Mouse (Mus musculus): ENCODE measurements around the gene Atp2c2. TPM values are rescaled to one million over a fixed set of nuclear protein-coding genes. Genes with fewer than 3 reads are reported as not detected.

Gene Atp2c2
- polyA plus RNA-seq, 1 experiment from 2014 or later, result 6.8 TPM

- Histone ChIP-seq H3K9ac (ENCODE audit: low read depth, low read length) (no peak overlapping the region), H3K4me1 (ENCODE audit: control insufficient read depth, insufficient read depth, low read length) (peaks cover 26% of the 10 kb centered on the region), H3K4me2 (ENCODE audit: low read depth, low read length) (no peak overlapping the region), H3K9me3 (ENCODE audit: control insufficient read depth, low read length) (no peaks in the 10 kb centered on the region), H3K27ac (ENCODE audit: low read length) (no peak overlapping the region), H3K36me3 (ENCODE audit: control insufficient read depth, insufficient read depth, low read length) (no peaks in the 10 kb centered on the region), H3K27me3 (replicated peaks; ENCODE audit: control insufficient read depth, insufficient read depth, low read length) (no peaks in the 10 kb centered on the region), H3K4me3 (ENCODE audit: low read length) (no peak overlapping the region)
- WGBS, result 86% methylated on average over 5 of the region's 5 CpGs
- ATAC-seq, result no peak
These were observed 13.6 kb downstream of the Atp2c2 start for GRCm38 (mm10) chr8:119713421-119713820.

- peak overlapping the region; percentile 83 for H3K27ac ChIP-seq (ENCODE audit: low read length)
- peak overlapping the region; percentile 20 for H3K4me2 ChIP-seq (ENCODE audit: low read depth, low read length)
- H3K36me3 ChIP-seq (ENCODE audit: control insufficient read depth, insufficient read depth, low read length), result no peaks in the 10 kb centered on the region
- H3K4me1 ChIP-seq (ENCODE audit: control insufficient read depth, insufficient read depth, low read length), result peaks cover 19% of the 10 kb centered on the region
- H3K9ac ChIP-seq (ENCODE audit: low read depth, low read length), result peak overlapping the region; percentile 11; the same call in 1 of the 2 replicates
- H3K9me3 ChIP-seq (ENCODE audit: control insufficient read depth, low read length), result no peaks in the 10 kb centered on the region
- H3K4me3 ChIP-seq (ENCODE audit: low read length), result no peak overlapping the region
- 37% methylated on average over 12 of the region's 12 CpGs for WGBS
- H3K27me3 ChIP-seq (replicated peaks; ENCODE audit: control insufficient read depth, insufficient read depth, low read length), result no peaks in the 10 kb centered on the region
- peak; percentile 90 for ATAC-seq
These were observed 15.4 kb downstream of the Atp2c2 start for GRCm38 (mm10) chr8:119715221-119715620.

GRCm38 (mm10) chr8:119716730-119717299 is 17.0 kb downstream of the Atp2c2 start:
- Histone ChIP-seq H3K36me3 (ENCODE audit: control insufficient read depth, insufficient read depth, low read length) (no peaks in the 10 kb centered on the region), H3K9me3 (ENCODE audit: control insufficient read depth, low read length) (no peaks in the 10 kb centered on the region), H3K9ac (ENCODE audit: low read depth, low read length) (no peak overlapping the region), H3K4me1 (ENCODE audit: control insufficient read depth, insufficient read depth, low read length) (peaks cover 19% of the 10 kb centered on the region), H3K27me3 (replicated peaks; ENCODE audit: control insufficient read depth, insufficient read depth, low read length) (no peaks in the 10 kb centered on the region), H3K4me3 (ENCODE audit: low read length) (no peak overlapping the region), H3K4me2 (ENCODE audit: low read depth, low read length) (no peak overlapping the region), H3K27ac (ENCODE audit: low read length) (peak overlapping the region; percentile 51; the same call in 1 of the 2 replicates)
- ATAC-seq, result peak; percentile 39

- Histone ChIP-seq H3K4me3 (ENCODE audit: low read length) (no peak overlapping the region), H3K36me3 (ENCODE audit: control insufficient read depth, insufficient read depth, low read length) (no peaks in the 10 kb centered on the region), H3K27ac (ENCODE audit: low read length) (no peak overlapping the region), H3K4me2 (ENCODE audit: low read depth, low read length) (no peak overlapping the region), H3K9me3 (ENCODE audit: control insufficient read depth, low read length) (no peaks in the 10 kb centered on the region), H3K4me1 (ENCODE audit: control insufficient read depth, insufficient read depth, low read length) (peaks cover 19% of the 10 kb centered on the region), H3K9ac (ENCODE audit: low read depth, low read length) (no peak overlapping the region), H3K27me3 (replicated peaks; ENCODE audit: control insufficient read depth, insufficient read depth, low read length) (no peaks in the 10 kb centered on the region)
- ATAC-seq, result no peak
- 63% methylated on average over 9 of the region's 9 CpGs for WGBS
These were observed 18.0 kb downstream of the Atp2c2 start for GRCm38 (mm10) chr8:119717765-119718164.

GRCm38 (mm10) chr8:119719011-119719501 is 19.2 kb downstream of the Atp2c2 start:
- no peak overlapping the region for H3K4me3 ChIP-seq (ENCODE audit: low read length)
- H3K4me1 ChIP-seq (ENCODE audit: control insufficient read depth, insufficient read depth, low read length), result peaks cover 19% of the 10 kb centered on the region
- no peak overlapping the region for H3K27ac ChIP-seq (ENCODE audit: low read length)
- no peaks in the 10 kb centered on the region for H3K36me3 ChIP-seq (ENCODE audit: control insufficient read depth, insufficient read depth, low read length)
- no peaks in the 10 kb centered on the region for H3K9me3 ChIP-seq (ENCODE audit: control insufficient read depth, low read length)
- H3K27me3 ChIP-seq (replicated peaks; ENCODE audit: control insufficient read depth, insufficient read depth, low read length), result no peaks in the 10 kb centered on the region
- H3K4me2 ChIP-seq (ENCODE audit: low read depth, low read length), result no peak overlapping the region
- 67% methylated on average over 12 of the region's 12 CpGs for WGBS
- no peak for ATAC-seq
- no peak overlapping the region for H3K9ac ChIP-seq (ENCODE audit: low read depth, low read length)

- H3K9me3 ChIP-seq (ENCODE audit: control insufficient read depth, low read length), result no peaks in the 10 kb centered on the region
- WGBS, result 69% methylated on average over 6 of the region's 6 CpGs
- no peak overlapping the region for H3K27ac ChIP-seq (ENCODE audit: low read length)
- no peaks in the 10 kb centered on the region for H3K36me3 ChIP-seq (ENCODE audit: control insufficient read depth, insufficient read depth, low read length)
- H3K27me3 ChIP-seq (replicated peaks; ENCODE audit: control insufficient read depth, insufficient read depth, low read length), result no peaks in the 10 kb centered on the region
- H3K4me3 ChIP-seq (ENCODE audit: low read length), result no peak overlapping the region
- H3K4me2 ChIP-seq (ENCODE audit: low read depth, low read length), result no peak overlapping the region
- no peak for ATAC-seq
- no peaks in the 10 kb centered on the region for H3K4me1 ChIP-seq (ENCODE audit: control insufficient read depth, insufficient read depth, low read length)
- H3K9ac ChIP-seq (ENCODE audit: low read depth, low read length), result no peak overlapping the region
These were observed 22.5 kb downstream of the Atp2c2 start for GRCm38 (mm10) chr8:119722348-119722747.

GRCm38 (mm10) chr8:119723676-119724075 is 23.9 kb downstream of the Atp2c2 start:
- Histone ChIP-seq H3K27me3 (replicated peaks; ENCODE audit: control insufficient read depth, insufficient read depth, low read length) (no peaks in the 10 kb centered on the region), H3K36me3 (ENCODE audit: control insufficient read depth, insufficient read depth, low read length) (no peaks in the 10 kb centered on the region), H3K9ac (ENCODE audit: low read depth, low read length) (no peak overlapping the region), H3K4me1 (ENCODE audit: control insufficient read depth, insufficient read depth, low read length) (no peaks in the 10 kb centered on the region), H3K27ac (ENCODE audit: low read length) (no peak overlapping the region), H3K9me3 (ENCODE audit: control insufficient read depth, low read length) (no peaks in the 10 kb centered on the region), H3K4me2 (ENCODE audit: low read depth, low read length) (no peak overlapping the region), H3K4me3 (ENCODE audit: low read length) (no peak overlapping the region)
- no peak for ATAC-seq
- WGBS, result 56% methylated on average over 4 of the region's 4 CpGs

GRCm38 (mm10) chr8:119724596-119724995 is 24.8 kb downstream of the Atp2c2 start:
- 86% methylated on average over 6 of the region's 6 CpGs for WGBS
- no peaks in the 10 kb centered on the region for H3K36me3 ChIP-seq (ENCODE audit: control insufficient read depth, insufficient read depth, low read length)
- H3K27me3 ChIP-seq (replicated peaks; ENCODE audit: control insufficient read depth, insufficient read depth, low read length), result no peaks in the 10 kb centered on the region
- H3K27ac ChIP-seq (ENCODE audit: low read length), result no peak overlapping the region
- H3K4me3 ChIP-seq (ENCODE audit: low read length), result no peak overlapping the region
- no peak for ATAC-seq
- no peaks in the 10 kb centered on the region for H3K4me1 ChIP-seq (ENCODE audit: control insufficient read depth, insufficient read depth, low read length)
- H3K9ac ChIP-seq (ENCODE audit: low read depth, low read length), result no peak overlapping the region
- no peak overlapping the region for H3K4me2 ChIP-seq (ENCODE audit: low read depth, low read length)
- H3K9me3 ChIP-seq (ENCODE audit: control insufficient read depth, low read length), result no peaks in the 10 kb centered on the region

GRCm38 (mm10) chr8:119727093-119727492 is 27.3 kb downstream of the Atp2c2 start:
- Histone ChIP-seq H3K4me3 (ENCODE audit: low read length) (no peak overlapping the region), H3K4me1 (ENCODE audit: control insufficient read depth, insufficient read depth, low read length) (peaks cover under 1% of the 10 kb centered on the region; the same call in 1 of the 2 replicates), H3K27ac (ENCODE audit: low read length) (no peak overlapping the region), H3K4me2 (ENCODE audit: low read depth, low read length) (no peak overlapping the region), H3K36me3 (ENCODE audit: control insufficient read depth, insufficient read depth, low read length) (no peaks in the 10 kb centered on the region), H3K9ac (ENCODE audit: low read depth, low read length) (no peak overlapping the region), H3K27me3 (replicated peaks; ENCODE audit: control insufficient read depth, insufficient read depth, low read length) (no peaks in the 10 kb centered on the region), H3K9me3 (ENCODE audit: control insufficient read depth, low read length) (no peaks in the 10 kb centered on the region)
- ATAC-seq, result no peak
- 84% methylated on average over 8 of the region's 8 CpGs for WGBS
